Mouse (Mus musculus) kidney, adult 2 months (tissue): ENCODE measurements at regions not wholly inside any gene's neighbourhood (a gene's known extent, or its start where the extent isn't known, plus 50 kb on each side); places are given as distances from the start of the nearest gene placed in this dataset.

ENCODE experiments used
- CTCF ChIP-seq: fragments of 200-500 bp; conservative IDR thresholded peaks from 2 replicates; pipeline ENCODE4 v1.5.1; 2011; ENCODE audit warnings: low read depth, mild to moderate bottlenecking, control low read depth, low read length, moderate library complexity, mixed read lengths; ENCODE audit not compliant: insufficient read depth, insufficient read length
- POLR2A ChIP-seq: fragments of 200-500 bp; IDR thresholded peaks from one replicate; pipeline ENCODE4 v1.6.1; 2011; ENCODE audit warnings: low read depth, low read length, control low read depth

DNA sequence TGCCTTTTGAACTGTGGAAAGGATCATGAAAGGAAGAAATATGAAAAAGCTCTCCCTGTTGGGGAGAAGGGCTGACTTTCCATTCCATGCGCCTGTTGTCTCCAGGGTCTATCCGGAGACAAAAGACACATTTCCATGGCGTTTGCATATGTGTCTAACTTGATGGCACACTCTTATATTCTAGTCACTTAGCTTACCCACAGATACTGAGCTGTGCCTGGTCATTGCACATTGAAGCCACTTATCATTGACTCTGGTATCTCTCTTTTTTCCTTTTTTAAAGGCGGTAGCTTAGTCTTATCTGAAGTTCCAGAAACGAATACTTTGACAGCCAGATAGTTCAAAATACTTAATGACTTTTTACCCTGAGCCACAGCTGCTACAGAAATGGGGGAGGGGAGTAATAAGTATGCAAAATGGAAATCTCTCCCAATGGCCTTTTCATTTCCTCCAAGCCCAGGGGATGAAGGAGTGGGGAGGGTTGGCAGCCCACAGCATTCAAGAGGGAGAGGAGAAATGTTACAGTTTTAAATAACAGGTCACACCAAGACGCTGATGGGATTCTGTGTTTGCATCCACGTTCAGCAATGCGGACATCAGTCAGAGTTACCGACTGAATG is 137.9 kb upstream of the Slc35f3 start:
- TF ChIP-seq CTCF (no peak), POLR2A (no peak)
